Mouse (Mus musculus) hindlimb bud, embryonic 11.5 days (tissue): ENCODE measurements at regions not wholly inside any gene's neighbourhood (a gene's known extent, or its start where the extent isn't known, plus 50 kb on each side); places are given as distances from the start of the nearest gene placed in this dataset.
A peak's percentile ranks its signal among the peaks of the same experiment; 100 is the strongest.
"Not testable (repeated sequence)": the region's sequence is repeated elsewhere in the genome, so short reads cannot be mapped to it uniquely, and the experiment has no call there.

Experiments used
- DNase-seq: peaks from one replicate; pipeline ENCODE4 v3.0.0-alpha.2; 2012; ENCODE audit warnings: low read depth, low spot score; ENCODE audit errors: extremely low spot score

DNA sequence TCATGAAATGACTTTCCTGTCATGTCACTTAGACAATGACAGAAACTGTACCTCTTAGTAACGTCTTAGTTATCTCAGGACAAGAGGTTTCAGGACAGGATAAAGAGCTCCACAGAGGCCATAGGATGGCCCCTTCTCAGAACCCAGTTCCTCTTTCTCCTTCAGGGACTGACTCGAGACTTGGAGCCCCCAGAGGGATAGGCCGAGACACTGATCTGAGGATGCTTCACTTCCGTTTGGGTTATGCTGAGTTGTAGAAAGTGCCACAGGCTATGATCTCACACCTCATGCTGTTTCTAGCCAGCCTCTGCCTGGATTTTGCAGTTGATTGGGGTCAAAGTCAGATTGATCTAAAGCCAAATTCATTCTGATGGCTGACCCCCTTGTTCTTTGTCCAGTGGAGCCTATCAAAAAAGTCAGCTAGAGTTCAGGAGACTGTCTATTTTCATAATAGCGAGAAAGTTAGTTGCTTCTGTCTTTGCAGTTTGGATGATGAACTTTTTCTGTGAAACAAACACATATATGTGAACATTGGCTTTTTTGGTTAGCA is 70.7 kb downstream of the Sult3a2 start:
- DNase-seq, result no peak

DNA sequence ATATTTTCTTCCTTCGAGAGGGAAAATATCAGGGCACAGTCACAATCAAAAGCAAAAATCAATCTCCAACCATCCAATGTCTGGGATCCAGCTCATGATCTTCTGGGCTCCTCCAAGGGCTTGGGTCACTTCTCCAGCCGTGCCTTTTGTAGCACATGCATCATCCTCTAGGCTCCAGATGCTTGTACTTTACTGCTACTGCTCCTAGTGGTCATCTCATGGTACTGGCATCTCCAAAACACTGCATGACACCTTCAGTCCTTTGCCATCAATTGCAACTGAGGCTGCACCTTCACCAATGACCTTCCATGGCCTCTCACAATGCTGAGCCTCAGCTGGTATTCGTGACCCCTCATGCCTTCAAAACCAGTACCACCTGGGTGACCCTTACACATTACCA is 77.8 kb downstream of the Sult3a2 start:
- not testable (repeated sequence) for DNase-seq

DNA sequence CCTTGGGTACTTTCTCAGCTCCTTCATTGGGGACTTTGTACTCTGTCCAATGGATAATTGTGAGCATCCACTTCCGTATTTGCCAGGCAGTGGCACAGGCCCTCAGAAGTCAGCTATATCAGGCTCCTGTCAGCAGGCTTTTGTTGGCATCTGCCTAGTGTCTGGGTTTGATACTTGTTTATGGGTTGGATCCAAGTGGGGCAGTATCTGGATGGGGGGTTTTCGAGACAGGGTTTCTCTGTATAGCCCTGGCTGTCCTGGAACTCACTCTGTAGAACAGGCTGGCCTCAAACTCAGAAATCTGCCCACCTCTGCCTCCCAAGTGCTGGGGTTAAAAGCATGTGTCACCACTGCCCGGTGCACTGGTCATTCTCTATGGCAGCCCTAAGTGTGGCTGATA is 79.7 kb upstream of the Clvs2 start:
- not testable (repeated sequence) for DNase-seq

GRCm38 (mm10) chr10:33703420-33703819 is 78.9 kb upstream of the Clvs2 start:
- DNase-seq, result peak; percentile 26
